Mouse (Mus musculus) left cerebral cortex, postnatal 14 days (tissue): ENCODE measurements around the gene Prkca. TPM values are rescaled to one million over a fixed set of nuclear protein-coding genes. Genes with fewer than 3 reads are reported as not detected.

Experiments
- DNase-seq, 2 experiments: peaks; one replicate each; pipeline ENCODE4 v3.0.0; 2021 to 2022; ENCODE audit warnings: low spot score in 2 of 2, mixed read lengths in 1 of 2
- intact Hi-C: fragments of 180-260 bp; cut with DNase I; formaldehyde crosslinking; loops from one replicate; pipeline ENCODE4 v1.15.1; 2025
- total RNA-seq, 2 experiments: library from RNA; stranded (reverse); gene quantifications; 2 replicates each; pipeline ENCODE4 v1.2.3; 2021

Gene Prkca
- total RNA-seq, 2 experiments from 2014 or later = 135 to 157 TPM

DNA sequence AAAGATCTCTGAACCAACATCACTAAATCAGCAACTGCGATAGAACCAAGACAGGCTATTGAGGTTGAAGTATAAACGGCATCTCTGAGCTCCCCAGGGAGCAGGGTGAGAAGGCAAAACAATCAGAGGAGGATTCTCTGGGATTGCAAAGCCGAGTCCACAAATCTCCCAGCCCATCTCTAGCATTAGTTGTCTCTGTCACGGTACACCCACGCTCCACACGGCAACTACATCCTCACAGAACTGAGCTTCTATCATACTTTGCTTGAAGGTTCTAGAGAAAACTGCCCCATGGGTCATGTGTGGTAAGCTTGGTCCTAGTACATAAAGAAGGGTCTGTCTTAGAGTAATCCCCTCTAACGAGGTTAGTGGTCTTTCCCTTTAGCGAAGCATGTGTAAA lies 280.6 kb downstream of the Prkca start:
- intact Hi-C loops = no loop called here
- no peak for DNase-seq

DNA sequence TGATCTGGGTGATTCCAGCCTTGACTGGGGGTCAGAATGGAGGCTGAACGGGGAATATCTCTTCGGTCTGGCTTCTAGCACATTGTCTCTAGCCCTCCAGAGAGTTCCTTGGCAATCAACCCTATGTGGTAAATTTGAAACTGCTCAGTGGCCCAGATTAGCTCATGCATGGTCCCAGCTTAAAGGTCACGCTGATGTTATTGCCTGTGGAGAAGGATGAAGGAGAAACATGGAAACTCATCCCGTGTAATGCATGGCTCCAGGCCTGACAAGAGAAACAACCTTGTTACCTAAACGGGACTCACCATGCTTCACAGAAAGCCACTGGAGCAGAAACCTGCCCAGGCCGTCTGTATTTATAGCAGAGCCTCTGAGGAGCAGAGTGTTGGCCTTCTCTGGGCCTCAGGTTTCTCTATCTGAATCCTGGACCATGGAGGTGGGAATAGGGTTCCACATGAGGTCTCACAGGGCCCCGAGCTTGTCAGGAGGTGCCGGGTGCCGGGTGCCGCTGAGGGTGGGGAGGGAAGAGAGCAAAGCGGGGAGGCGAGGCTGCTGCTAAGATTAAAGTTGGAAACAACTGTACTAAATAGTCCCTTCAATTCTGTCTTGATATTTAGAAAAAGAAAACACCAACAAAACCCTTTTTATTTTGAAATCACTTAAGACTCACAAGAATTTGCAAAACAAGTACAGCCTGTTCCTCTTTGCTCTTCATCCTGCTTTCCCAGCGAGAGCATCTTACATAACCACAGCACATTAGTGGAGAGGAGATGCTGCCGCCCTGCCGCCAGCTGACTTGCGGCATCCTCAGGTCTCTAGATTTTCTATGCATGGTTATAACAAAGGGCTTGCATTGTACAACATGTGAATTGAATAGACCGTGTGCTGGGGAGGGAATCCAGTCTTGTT lies 281.9 kb downstream of the Prkca start:
- DNase-seq = peak; percentile 61 to 68
- intact Hi-C loops = no loop called here

GRCm38 (mm10) chr11:108057138-108057537 lies 286.6 kb downstream of the Prkca start:
- intact Hi-C loops = no loop called here
- DNase-seq = no peak

- intact Hi-C loops = no loop called here
- DNase-seq = no peak
Measured at GRCm38 (mm10) chr11:108054647-108055046, 289.1 kb downstream of the Prkca start.

DNA sequence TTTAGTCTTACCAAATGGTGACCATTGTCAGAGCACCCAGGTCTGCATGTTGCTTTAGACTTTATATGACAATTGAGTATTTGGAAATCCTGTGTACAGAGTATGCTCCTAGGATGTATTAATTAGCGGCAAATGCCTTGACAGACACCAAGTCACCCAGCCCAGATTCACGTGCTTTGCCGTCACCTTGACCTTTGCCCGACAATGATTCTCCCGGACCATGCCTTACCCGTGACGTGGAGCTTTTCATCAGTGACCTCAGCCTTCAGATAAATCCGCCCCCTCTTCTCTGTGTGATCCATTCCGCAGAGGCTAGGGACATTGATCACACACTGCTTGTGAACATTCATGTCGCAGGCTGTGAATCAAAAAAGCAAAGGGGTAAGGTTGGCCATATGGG lies 290.0 kb downstream of the Prkca start:
- intact Hi-C loops = no loop called here
- DNase-seq = no peak

DNA sequence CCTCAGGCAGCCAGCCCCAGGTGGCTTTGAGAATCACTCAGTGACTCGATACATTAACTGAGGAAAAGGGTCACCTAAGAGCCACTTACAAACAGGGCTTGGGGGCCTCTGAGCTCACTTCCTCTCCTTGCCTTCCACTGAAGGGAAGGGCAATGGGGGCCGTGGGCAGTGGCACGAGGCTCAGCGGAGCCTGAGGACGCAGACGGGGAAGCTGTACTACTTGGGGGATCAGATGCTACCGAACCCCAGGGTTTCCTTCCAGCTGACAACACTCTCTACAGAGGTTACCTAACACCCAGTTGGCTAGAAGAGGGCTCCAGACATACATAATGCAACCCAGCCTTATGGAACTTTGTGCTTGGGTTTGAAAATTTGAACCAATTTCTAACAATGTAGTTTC lies 302.1 kb downstream of the Prkca start:
- DNase-seq = no peak
- intact Hi-C loops = no loop called here

DNA sequence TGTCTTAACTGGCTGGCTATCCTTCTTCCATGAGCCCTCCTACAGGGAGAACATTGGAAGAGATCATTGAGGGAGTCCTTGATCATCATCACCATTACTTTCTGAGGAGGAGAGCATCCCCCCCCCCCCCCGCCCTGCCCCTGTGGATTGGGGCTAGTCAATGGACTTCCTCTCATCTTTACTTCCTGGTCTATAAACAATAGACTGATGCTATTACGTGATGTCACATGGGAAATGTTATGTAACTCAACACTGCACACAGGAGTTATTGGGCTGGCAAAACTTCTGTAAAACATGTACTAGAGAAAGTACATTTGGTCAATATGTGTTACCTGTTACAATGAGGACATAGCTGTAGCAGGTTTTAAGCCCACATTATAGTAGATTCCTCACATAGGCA lies 302.9 kb downstream of the Prkca start:
- DNase-seq = no peak
- intact Hi-C loops = no loop called here

GRCm38 (mm10) chr11:108039761-108040160 lies 304.0 kb downstream of the Prkca start:
- no peak for DNase-seq
- intact Hi-C loops = no loop called here

DNA sequence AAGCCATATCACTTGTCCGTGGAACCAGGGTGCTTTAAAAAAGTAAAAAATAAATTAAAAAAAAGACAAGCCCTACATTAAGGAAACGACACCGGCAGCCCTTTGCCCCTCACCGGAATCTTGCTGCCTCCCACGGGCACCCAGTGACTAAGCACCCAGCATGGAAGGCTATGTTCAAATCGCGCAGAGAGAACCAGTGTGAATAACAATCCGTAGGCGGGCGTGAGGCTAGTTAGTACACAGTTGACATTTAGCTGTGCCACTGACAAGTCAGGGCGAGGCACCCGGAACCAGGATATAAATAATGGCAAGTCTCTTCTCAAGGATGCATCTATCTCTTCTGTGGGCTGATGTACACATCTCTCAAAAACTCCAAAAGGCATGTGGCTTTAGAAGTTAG lies 304.7 kb downstream of the Prkca start:
- peak; percentile 35 to 63 for DNase-seq
- intact Hi-C loops = no loop called here

DNA sequence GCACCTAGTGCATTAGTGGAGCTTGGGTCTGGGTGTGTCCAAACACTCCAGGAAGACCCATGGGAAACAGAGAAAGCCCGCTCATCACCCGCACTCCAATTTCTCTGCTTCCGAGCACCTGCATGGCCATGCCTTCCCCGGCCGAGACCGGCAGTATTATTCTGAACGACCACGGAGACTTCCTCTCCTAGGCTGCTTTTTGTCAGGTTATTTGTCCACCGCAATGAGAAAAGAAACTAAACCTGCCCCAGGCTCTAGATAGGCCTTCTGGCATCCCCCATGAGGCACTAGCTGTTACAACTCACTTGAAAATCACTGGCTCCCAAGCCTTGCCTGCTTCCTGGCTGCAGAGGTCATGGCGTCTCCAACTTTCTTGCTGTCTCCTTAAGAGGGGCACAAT lies 307.4 kb downstream of the Prkca start:
- intact Hi-C loops = no loop called here
- no peak for DNase-seq

DNA sequence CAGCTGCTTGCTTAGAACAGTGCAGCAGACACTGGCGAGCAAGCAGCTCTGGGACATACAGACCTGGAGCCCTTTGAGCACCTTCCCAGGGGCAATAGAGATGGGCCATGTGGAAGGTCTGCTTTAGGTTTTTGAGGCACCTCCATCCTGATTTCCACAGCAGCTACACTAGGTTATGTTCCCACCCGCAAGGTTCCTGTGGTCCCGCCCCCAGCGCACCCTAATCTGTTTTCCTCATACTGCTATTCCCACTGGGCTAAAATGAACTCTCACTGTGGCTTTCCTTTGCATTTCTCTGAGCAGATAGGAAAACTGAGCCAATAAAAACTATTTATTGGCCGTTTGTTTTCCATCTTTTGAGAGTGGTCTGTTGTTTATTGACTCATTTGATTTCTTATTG lies 308.0 kb downstream of the Prkca start:
- no peak for DNase-seq
- intact Hi-C loops = no loop called here

DNA sequence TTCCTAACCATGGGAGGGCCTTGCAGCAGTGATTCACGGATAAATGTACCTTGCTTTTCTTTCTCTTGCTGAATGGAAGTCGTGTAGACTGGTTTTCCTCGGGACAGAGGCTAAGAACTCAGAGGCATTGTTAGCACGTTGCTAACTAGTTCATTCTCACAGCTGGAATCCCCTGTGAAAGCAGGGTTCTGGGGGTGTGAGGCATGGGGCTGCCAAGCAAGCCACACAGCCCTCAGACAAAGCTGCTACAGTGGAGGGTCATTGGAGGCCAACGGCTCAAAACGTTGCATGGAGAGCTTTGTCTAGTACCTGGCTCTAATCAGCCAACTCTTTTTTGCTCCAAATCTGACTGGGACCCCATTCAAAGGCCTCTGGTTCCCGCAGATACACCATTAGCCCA lies 309.4 kb downstream of the Prkca start:
- intact Hi-C loops = loop anchor here (5.0 kb wide), 1 partner anchor 103 kb away; no protein-coding TSS in a partner anchor
- no peak for DNase-seq

GRCm38 (mm10) chr11:108032568-108032967 lies 311.2 kb downstream of the Prkca start:
- intact Hi-C loops = loop anchor here (5.0 kb wide), 1 partner anchor 105 kb away; no protein-coding TSS in a partner anchor
- DNase-seq = no peak

DNA sequence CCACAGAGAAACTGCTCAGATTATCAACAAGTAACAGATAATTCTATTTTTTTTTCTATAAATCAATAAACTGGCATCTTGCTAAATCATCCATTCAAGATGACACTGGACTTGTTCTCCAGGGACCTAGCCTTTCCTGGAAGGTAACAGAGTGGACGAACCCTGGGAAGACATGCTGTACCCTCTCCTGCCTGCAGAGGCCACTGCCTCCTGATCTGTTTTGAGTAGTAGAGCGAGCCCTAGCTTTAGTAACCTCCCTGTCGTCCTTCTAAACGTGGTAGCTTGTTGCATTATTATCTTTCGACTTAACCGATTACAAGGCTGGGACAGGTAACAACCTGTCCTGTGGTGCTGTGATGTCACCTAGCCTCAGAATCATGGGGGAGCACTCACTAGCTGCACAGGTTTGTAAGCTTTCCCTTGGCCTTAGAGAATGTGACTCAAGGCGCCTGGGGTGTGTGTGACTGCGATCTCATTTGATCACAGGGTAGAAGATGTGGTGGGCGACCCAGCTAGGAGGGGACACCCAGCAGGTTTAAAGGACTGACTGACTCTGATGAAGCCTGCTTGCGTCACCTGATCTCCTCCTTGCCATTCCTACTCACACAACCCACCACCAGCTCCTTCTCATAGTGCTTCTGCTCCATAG lies 312.6 kb downstream of the Prkca start:
- DNase-seq = peak; percentile 63 to 67
- intact Hi-C loops = loop anchor here (5.0 kb wide), 1 partner anchor 106 kb away; no protein-coding TSS in a partner anchor

DNA sequence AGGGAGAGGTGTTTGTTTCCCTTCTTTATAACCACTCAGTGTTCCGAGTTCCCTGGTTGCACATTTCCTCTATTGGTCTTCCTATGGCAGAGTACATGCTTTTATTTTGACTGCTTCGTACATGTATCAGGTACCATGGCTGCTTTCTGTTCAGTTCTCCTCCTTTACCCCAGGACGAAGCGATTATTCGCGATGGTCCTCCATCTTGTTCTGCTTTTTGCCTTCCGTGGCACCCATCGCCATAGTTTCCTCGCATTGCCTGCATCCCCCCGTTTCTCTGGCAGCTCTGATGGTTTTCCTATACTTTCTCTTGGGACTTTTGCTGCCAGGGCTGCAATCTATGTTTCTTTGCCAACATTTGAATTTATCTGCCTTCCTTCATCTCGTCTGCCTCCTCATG lies 314.4 kb downstream of the Prkca start:
- DNase-seq = no peak
- intact Hi-C loops = loop anchor here (5.0 kb wide), 1 partner anchor 388 kb away; no protein-coding TSS in a partner anchor

DNA sequence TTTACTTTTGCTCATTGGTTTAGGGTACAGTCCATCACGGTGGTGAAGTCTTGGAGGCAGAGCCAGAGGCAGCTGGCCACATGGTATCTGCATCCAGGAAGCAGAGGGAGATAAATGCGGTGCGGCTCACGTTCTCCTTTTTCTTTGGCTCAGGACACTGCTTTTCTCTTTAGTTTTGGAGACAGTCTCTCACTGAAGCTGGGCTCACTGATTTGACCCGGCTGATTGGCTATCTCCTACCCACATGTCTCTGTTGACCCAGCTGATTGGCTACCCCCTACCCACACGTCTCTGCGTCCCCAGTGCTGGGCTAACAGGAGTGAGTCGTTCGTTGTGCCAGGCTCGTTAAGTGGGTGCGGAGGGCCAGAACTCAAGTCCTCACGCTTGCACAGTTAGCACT lies 315.3 kb downstream of the Prkca start:
- DNase-seq = peak in 1 of 2 experiments; percentile 44
- intact Hi-C loops = loop anchor here (5.0 kb wide), 1 partner anchor 389 kb away; no protein-coding TSS in a partner anchor

DNA sequence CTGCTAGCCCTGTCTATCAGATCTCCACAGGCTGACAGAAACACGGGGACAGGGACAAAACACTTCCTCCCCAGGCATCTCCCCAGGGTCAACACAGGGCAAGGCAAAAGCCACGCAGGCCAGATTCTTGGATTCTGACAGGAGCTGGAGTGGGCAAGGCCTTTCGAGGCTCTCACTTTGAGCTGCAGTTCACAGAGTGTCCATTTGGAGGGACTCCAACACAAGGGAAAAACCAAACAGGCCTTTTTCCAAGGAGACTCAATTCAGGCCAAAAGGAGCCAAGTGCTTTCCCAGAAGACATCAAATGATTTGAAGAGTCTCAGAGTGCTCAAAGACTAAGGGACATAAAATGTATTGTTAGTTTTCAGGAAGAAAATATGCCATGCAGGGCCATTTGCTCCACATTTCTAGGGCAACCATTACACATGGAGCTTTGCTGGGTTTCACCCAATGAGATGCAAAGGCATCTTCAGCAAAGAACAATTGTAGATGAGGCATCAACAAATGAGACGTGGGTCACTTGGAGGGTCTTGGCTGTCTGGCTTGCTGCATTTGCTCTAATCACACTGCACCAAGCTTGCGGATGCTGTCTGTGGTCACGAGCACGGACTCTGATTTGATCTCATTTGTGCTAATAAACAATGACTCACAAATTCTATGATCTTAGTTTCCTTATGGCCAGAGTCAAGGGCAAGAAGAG lies 317.9 kb downstream of the Prkca start:
- intact Hi-C loops = loop anchor here (1.0 to 5.0 kb wide), 2 partner anchors 350 to 391 kb away; no protein-coding TSS in a partner anchor
- DNase-seq = peak; percentile 69 to 77

DNA sequence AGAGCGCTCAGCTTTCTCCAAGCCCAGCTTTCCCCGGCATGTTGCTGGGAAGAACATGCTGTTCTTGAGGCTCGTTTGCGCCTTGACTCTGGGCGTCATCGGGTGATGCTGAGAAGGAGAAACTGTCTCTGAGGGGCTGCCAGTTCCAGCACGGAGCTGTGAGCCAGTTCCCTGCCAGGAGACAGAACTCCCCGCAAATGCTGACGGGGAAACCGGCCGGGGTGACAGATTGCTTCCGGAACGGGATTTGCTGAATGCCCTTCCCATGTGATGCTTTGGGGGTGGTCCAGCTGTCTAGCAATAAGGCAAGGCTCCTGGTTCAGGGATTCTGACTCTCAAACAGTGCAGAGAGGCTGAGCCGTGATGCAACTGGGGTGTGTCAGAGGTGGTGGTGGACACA lies 320.5 kb downstream of the Prkca start:
- intact Hi-C loops = no loop called here
- DNase-seq = peak; percentile 75 to 87

- intact Hi-C loops = no loop called here
- peak in 1 of 2 experiments; percentile 42 for DNase-seq
Measured at GRCm38 (mm10) chr11:108020889-108021288, 322.8 kb downstream of the Prkca start.

- DNase-seq = no peak
- intact Hi-C loops = no loop called here
Measured at GRCm38 (mm10) chr11:108015284-108015683, 328.4 kb downstream of the Prkca start.
